Mouse (Mus musculus) olfactory bulb, adult 2 months (tissue): Measurements from ENCODE around the gene Il21. TPM values are rescaled to one million over a fixed set of nuclear protein-coding genes. Genes with fewer than 3 reads are reported as not detected.

Experiments used
- H3K27ac ChIP-seq: fragments of 200-500 bp; 2 replicates; pipeline ENCODE4 v1.5.1; 2012; ENCODE audit warnings: low read depth, low read length; ENCODE audit not compliant: insufficient read depth
- H3K4me1 ChIP-seq: fragments of 200-500 bp; 2 replicates; pipeline ENCODE4 v1.6.1; 2012; ENCODE audit warnings: low read length; ENCODE audit not compliant: control insufficient read depth, insufficient read depth
- H3K4me3 ChIP-seq: fragments of 200-500 bp; 2 replicates; pipeline ENCODE4 v1.5.1; 2012; ENCODE audit warnings: mild to moderate bottlenecking, low read depth, low read length, moderate library complexity; ENCODE audit not compliant: insufficient read depth
- CTCF ChIP-seq: fragments of 200-500 bp; IDR thresholded peaks from 2 replicates; pipeline ENCODE4 v1.5.1; 2012; ENCODE audit warnings: low read depth, mild to moderate bottlenecking, low read length, moderate library complexity; ENCODE audit not compliant: insufficient read depth
- POLR2A ChIP-seq: fragments of 200-500 bp; IDR thresholded peaks from 2 replicates; pipeline ENCODE4 v1.6.1; 2012; ENCODE audit warnings: mild to moderate bottlenecking, low read depth, low read length, moderate library complexity; ENCODE audit not compliant: insufficient read depth
- WGBS: fragments of 180-500 bp; shearing (Covaris S2); methylation state at CpG from one replicate; pipeline ENCODE4 v1.1.7; 2018; 5-methylcytosine and 5-hydroxymethylcytosine counted together
- polyA plus RNA-seq: library from polyadenylated mRNA; stranded (reverse); fragments of >200 nt; gene quantifications from 2 replicates; pipeline ENCODE4 v1.2.4, GENCODE M21; 2012; ENCODE audit warnings: low replicate concordance; ENCODE audit not compliant: missing spikeins, insufficient read depth, insufficient read length

Il21 gene
- polyA plus RNA-seq, 1 experiment: not detected

- Histone ChIP-seq H3K27ac (no peak overlapping the region), H3K4me3 (no peak overlapping the region), H3K4me1 (no peaks in the 10 kb centered on the region)
- TF ChIP-seq POLR2A (no peak), CTCF (no peak)
- 92% methylated on average over 15 of the region's 15 CpGs for WGBS
Measured at GRCm38 (mm10) chr3:37257776-37258175, 25.3 kb upstream of the Il21 start.

DNA sequence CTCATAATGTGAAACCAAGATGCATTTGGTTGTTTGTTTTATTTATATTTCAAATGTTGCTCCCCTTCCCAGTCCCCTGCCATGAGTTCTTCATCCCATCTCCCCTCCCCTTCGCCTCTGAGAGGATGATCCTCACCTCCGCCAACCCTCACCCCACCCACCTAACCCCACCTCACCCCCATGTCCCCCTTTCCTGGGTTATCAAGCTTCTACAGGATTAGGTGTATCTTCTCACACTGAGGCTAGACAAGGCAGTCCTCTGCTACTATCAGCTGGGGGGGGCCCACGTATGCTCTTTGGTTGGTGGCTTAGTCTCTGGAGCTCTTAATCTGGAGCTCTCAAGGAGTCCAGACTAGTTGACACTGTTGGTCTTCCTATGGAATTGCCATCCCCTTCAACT, 18.5 kb upstream of the Il21 start:
- H3K4me1 ChIP-seq: no peaks in the 10 kb centered on the region
- H3K4me3 ChIP-seq: no peak overlapping the region
- no peak overlapping the region for H3K27ac ChIP-seq
- TF ChIP-seq CTCF (no peak), POLR2A (no peak)
- 89% methylated on average over 3 of the region's 3 CpGs for WGBS

DNA sequence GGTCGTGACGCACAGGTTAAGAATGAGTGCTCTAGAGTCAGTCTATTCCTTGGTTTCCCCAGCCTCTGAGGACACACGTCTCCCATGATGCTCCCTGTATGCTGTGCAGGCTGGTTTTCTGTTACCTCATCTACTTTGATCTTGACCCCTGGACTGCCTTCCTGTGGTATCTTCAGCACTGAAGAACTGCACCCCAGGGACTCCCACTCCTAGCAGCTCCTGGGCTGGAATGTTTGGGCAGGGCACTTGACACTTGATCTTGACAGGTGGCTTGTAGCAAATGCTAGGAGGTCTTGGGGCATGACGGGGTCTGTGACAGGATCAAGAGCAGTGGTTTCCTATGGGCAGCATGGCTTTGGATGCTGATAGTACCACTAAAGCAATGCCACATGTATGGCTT, 2.6 kb upstream of the Il21 start:
- no peak for TF ChIP-seq CTCF
- no peak for TF ChIP-seq POLR2A
- WGBS: 94% methylated on average over 4 of the region's 4 CpGs

DNA sequence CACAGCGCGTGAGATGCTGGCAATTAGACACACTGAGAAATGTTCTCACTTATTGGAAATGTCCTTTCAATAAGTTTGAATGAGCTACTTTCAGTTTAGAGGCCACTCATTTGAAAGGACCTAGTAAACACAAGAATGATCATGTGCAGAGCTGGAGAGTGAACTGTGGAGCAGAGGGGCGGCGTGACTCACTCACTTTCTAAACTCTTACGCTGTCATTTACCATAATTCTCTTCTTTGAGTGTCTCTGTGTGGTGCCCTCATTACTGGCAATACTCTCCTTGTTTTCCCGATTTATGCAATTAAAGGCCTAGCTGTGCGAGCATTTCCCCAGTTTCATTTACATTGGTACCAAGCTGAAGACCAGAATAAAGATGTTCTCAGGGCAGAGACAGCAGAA, 1.3 kb downstream of the Il21 start:
- Histone ChIP-seq H3K4me1 (no peaks in the 10 kb centered on the region), H3K27ac (no peak overlapping the region), H3K4me3 (no peak overlapping the region)
- WGBS: 55% methylated on average over 7 of the region's 7 CpGs
- no peak for TF ChIP-seq CTCF
- TF ChIP-seq POLR2A: no peak

More for the DNA sequence above, 2.6 kb upstream of the Il21 start:
- H3K4me3 ChIP-seq: no peak overlapping the region
- no peaks in the 10 kb centered on the region for H3K4me1 ChIP-seq
- H3K27ac ChIP-seq: no peak overlapping the region

DNA sequence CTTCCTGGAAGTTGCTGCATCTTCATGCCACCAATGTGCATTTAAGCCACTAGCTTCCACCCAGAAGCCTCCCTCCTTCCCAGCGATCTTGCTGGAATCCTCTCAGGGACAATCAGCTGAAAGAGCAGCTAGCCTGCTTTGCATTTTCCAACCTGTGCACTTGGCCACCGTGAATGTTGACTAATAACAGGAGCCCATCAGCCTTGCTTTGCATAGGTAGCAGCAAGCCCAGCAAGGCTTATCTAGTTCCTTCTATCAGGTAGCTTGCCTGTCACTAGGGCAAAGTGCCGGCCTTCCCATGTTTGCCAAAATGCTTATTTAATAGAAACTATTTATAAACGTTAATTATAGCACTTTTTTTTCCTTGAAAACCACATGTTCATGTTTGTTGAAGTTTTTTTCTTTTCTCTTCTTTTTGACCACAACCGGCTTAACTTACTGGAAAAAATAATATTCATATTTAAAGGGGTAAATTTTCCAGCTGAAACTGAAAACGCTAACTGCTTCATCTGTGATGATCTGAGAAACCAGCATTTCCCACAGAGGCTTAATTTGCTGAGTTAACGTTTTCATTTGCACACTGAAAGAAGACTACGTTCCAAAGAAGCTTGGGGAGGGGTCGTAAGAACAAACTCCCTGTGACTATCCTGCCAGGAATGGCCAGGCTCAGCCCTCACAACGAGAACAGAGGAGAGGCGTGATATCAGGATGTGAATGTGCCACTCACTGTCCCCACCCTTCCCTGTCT, 3.2 kb downstream of the Il21 start:
- TF ChIP-seq POLR2A (no peak), CTCF (no peak)
- no peaks in the 10 kb centered on the region for H3K4me1 ChIP-seq
- no peak overlapping the region for H3K27ac ChIP-seq
- H3K4me3 ChIP-seq: no peak overlapping the region
- 41% methylated on average over 11 of the region's 11 CpGs for WGBS

- Histone ChIP-seq H3K27ac (no peak overlapping the region), H3K4me1 (no peaks in the 10 kb centered on the region), H3K4me3 (no peak overlapping the region)
- WGBS: 89% methylated on average over 13 of the region's 13 CpGs
- TF ChIP-seq CTCF (no peak), POLR2A (no peak)
Measured at GRCm38 (mm10) chr3:37225124-37225523, 7.3 kb downstream of the Il21 start.

DNA sequence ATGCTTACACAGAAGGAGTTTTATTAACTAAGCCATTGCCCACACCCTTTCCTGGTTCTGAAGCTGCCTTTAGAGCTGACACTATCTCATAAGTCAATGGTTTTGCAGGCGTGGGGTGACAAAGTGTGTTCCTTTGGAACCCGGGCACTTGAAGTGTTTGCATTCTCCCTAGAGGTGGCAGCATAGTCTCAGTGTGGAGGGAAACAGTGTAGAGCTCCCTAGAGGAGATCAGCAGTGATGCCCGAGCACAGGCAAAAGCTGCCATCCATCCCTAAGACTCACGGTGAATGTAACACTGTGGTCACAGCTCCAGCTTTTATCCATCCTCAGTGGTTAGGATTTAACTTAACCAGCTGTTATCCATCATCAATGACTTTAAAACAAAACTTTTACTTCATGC, 13.4 kb downstream of the Il21 start:
- WGBS: 9% methylated on average over 4 of the region's 4 CpGs
- Histone ChIP-seq H3K4me1 (no peaks in the 10 kb centered on the region), H3K27ac (no peak overlapping the region), H3K4me3 (no peak overlapping the region)
- TF ChIP-seq POLR2A: no peak
- TF ChIP-seq CTCF: peak; percentile 32; the same call in 1 of the 2 replicates

DNA sequence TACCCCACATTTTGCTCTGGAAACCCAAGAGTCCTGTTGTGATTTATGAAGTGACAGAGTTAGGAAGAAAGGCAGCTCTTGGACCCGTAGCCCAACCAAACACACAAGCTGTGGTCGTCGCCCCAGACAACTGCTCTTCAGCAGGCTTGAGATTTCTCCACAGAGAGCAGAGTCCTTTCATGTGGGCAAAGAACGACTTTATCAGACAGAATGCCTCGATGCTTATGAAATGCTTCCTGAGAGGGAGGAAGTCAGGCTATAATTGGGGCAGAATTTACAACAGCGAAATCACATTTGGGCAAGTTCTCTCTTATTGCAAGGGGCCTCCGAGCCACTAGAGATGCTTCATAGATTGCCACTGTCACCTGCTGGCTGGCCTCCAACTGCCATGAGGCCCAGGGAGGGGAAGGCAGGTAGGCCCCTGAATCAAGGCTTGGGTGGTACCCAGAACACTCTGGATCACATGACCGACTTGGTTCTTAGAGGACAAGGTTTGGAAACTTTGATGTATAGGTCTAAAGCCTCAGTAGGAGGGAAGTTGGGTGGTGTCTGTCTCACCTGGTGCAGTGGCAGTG, 27.1 kb downstream of the Il21 start:
- no peak overlapping the region for H3K4me3 ChIP-seq
- TF ChIP-seq CTCF (no peak), POLR2A (no peak)
- H3K27ac ChIP-seq: no peak overlapping the region
- 83% methylated on average over 8 of the region's 8 CpGs for WGBS
- H3K4me1 ChIP-seq: peaks cover 3% of the 10 kb centered on the region

DNA sequence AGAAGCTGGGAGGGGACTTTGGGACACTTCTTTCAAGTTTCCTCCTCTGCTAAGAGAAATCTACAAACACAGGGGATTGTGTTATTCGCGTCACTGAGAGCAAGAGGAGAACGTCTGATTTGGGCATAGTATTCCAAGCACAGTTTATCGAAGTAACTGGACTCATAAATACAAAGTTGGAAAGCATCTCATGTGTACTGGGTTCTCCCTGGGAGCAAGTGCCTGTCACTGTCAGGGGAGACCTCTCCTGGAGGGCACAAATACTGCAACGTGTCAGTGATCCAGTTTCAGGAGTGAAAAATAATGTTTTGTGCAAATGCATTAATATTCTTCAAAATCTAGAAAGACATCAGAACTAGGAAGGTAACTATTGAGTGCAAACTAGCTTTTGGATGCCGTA, 27.9 kb downstream of the Il21 start:
- H3K4me1 ChIP-seq: peaks cover 3% of the 10 kb centered on the region
- H3K4me3 ChIP-seq: no peak overlapping the region
- WGBS: 19% methylated on average over 6 of the region's 6 CpGs
- H3K27ac ChIP-seq: no peak overlapping the region
- no peak for TF ChIP-seq CTCF
- no peak for TF ChIP-seq POLR2A
